Mouse (Mus musculus) adrenal gland, postnatal 25 days (tissue): ENCODE data around the gene Sae1. TPM values are rescaled to one million over a fixed set of nuclear protein-coding genes. Genes with fewer than 3 reads are reported as not detected.
A peak's percentile ranks its signal among the peaks of the same experiment; 100 is the strongest.
"Not testable (repeated sequence)": the region's sequence is repeated elsewhere in the genome, so short reads cannot be mapped to it uniquely, and the experiment has no call there.

Experiments used
- DNase-seq: peaks from one replicate; pipeline ENCODE4 v3.0.0; 2021; ENCODE audit warnings: mixed read lengths
- total RNA-seq: library from RNA; stranded (reverse); gene quantifications from 2 replicates; pipeline ENCODE4 v1.2.3, GENCODE M21; 2021

Gene Sae1
- total RNA-seq, 1 experiment from 2014 or later, result 74.1 TPM

DNA sequence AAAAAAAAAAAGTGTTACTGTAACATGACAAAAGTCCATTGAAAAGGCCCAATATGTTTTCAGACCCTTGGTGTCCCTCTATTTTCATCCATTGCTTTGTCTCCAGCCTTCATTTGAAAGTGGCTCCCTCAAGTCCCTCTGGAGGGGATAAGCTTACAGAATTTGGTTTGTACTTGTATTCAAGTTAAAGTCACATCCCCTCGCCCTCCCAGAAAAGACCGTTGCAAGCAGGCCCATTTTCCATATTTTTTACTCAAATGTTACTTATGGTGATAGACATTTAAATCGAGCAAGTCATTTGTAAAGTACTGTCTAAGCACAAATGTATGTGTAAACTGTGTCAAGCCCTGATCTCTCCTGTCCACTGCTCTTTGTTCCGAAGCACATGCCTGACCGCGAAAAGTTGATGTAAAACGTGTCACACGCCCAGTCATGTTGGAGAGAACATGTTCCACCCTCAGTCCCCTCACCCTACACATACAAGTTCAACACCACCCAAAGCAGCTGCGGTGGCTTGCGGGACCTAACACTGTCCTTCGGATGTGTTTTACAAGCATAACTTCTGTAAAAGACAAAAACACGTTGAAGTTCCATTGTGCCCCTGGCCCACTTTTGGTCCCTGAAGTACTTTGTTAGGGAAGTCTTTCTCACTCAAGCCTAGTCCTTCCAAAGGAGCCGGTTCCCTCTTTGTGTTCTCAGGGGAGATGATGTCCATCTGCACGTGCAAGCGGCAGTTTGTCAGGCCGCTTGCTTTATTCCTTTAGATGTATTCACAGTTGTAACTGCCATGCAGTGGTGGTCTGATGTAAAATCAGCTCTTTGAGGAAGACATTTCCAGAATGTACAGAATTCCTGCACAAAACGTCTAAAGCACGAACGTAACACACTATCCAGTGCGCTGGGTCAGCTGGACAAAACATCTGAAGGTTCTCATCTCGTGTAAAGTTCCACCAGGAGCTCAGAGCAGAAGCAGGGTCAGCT is 15.7 kb upstream of the Sae1 start:
- no peak for DNase-seq

DNA sequence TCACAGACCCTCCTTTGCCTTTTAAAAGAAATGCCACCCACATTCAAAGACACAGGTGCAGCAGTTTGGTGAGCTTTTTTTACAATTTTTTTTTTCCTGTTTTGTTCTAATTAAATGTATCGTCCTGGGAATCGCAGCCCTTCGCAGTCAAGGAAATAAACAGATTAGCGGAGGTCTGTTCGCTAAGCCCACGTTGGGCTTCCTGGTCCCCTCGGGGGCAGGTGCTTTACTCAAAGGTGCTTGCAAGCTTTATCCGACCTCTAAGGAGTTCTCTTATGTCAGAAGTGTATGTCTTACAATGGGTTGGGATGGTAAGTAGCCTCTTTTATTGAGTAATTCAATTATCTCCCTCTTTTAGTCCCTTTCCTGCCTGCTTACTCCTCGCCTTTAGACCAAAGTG is 14.8 kb upstream of the Sae1 start:
- DNase-seq, result no peak

DNA sequence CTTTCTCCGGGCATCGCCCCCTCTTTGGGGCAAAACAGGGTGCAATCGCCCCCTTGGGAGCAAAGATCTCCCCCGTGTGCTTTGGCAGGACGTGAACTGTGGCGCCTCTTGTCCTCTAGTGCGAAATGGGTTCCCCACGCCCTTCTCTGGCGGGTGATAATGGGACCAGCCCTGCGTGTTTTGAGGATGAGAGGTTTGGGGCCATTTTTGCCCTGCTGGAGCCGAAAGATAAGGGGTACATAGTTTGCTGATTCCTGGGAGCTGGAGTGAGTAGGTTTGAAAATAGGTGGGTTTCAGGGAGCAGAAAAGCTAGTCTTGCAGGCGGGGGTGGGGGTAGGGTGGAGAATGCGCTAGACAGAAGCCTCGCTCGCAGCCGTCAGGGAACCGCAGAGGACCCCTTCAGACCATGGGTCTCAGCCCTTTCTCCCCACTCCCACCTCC is 14.4 kb upstream of the Sae1 start:
- peak; percentile 23 for DNase-seq

DNA sequence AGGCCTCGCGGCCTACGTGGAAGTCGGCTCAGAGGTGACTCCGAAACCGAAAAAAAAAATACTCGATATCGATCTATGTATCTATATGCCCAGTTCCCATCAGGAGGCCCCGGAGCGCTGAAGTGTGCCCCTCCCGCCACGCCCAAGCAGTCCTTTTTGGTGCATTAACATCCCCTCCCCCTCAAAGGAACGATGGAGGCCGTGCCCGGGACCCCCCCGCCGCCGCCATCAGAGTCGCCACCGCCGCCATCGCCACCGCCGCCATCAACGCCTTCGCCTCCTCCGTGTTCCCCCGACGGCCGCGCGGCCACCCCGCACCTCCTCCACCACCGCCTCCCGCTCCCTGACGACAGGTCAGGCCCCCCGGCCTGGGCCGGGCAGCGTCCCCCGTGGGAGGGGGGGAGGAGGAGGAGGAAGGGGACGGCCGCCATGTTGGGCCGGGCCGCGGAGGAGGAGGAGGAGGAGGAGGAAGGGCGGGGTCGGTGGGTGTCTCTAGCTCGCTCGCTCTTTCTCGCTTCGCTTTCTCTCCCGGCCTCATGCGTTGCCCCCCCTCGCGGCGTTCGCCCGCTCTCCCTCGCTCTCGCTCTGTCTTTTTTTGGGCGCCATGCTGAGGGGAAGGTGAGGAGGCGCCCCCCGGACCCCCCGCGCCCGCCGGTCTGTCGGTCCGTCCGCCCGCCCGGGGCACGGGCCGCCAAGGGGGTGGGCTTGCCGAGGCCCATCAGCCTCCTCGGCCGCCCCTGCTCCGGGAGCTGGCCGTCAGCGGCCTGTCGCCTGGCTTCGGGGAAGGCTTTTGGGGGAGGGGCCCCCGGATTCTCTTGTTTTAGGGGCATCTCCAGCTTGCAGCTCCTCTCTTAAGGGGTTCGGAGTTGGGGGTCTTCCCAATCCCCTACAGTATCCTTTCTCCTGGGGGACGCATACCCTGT is 13.3 kb upstream of the Sae1 start, which contains the start of gene Zc3h4:
Gene Zc3h4, plus strand, starts transcription at position 222 of the 923 bp plus-strand sequence.
- peak; percentile 90 for DNase-seq

DNA sequence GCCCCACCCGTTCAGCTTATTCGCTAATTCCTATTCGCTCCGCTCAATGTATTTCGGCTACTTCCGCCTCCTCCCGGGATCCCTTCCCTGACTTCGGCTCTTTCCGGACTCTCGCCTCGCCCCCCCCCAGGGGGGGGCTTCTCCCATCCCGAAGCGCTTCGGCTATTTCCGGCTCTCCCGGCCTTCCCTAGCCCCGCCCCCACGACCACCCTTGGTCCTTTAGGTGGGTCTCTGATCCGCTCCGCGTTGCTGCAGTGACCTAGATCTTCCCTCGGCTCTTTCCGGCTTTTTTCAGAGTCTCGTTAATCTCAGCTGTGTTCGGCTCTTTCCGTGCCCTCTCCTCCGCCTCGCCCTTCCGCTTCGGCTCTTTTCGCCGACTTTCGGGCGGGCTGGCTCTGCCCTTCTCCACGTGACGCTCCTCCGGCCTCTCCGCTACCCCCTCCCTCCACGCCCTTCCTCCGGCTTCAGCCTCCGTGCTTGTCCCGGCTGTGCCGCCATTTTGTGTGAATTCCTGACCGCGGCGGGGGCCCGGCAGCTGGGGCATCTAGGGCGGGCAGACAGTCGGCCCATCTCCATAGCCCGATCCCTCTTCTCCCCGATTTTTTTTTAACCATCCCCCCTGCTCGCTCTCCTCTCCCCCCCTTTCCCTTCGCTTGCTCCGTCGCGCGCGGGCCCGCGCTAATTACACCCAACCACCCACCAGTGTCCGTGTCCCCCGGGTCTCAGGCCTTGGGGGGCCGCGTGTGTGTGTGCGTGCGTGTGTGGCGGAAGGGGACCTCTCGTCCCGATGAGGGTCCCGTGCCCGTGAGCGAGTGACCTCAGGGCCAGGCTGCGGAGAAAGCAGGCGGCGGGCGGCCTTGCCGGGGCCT is 12.4 kb upstream of the Sae1 start:
- DNase-seq, result peak; percentile 97

DNA sequence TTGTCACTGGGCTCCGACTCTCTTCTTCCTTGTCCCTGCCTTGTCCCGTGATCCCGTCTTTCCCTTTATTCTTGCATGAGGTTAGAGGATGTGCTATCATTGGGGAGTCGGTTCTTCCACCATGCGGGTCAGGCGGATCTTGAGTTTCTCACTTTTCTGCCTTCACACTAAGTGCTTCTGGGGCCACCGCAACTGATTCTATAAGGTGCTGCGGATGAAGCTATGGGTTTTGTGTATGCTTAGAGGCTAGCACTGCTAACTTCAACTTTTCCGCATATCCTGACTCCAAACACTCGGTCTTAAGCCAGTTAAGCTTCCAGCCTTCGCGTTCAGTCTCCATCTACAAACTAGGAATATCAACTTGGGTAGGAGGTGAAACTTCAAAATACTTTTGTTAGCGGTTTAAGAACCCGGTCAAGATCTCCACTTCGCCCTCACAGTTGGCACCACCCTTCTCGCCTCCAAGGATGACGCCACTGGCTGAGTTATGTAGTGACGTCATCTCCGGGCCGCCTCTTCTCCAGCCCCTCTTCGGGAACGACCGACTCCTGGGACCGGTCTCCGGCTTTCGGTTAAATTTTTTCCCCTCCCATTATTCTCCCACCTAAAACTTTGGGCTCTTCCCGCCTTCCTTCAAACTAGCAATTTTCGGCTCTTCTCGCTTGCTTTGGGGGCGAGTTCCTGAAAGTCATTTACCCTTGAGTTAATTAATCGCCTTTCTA is 11.7 kb upstream of the Sae1 start:
- DNase-seq, result peak; percentile 86

DNA sequence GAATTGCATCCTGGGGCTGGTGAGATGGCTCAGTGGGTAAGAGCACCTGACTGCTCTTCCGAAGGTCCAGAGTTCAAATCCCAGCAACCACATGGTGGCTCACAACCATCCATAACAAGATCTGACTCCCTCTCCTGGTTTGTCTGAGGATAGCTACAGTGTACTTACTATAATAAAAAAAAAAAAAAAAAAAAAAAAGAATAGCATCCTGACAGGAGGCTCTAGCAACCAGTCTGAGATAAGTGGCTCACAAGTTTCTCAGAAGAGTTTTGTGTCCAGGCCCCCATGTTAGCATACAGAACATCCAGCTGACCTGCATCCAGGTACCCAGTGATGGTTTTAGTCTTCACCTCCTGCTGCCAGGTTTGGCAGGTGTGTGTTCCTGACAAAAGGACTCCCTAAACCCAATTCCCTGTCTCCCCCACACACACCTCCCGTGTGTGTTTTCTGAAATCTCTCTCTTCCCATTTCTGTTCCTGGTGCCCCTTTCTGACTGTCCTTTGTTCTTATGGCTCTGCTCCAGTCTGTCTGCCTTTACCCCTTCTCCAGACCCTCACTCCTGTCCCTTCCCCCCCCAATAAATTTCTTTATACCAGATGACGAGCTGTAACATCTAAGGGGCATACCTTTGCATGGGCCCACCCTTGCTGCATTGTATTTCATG is 10.9 kb upstream of the Sae1 start:
- DNase-seq, result no peak

DNA sequence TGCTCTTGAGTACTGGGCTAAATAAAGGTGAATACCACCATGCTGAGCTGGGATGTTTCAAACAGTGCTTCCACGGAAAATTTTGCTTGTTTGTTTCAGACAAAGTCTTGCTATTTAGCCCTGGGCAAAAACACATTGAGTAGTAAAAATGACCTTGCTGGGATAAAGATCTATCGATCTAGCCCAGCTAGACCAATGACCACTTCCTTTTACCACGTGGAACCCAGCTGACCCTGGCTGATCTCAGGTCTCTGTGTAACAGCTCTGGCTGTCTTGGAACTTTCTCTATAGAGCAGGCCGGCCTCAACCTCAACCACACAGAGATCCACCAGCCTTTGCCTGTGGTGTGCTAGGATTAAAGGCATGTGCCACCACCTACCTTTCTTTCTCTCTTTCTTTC is 9.9 kb upstream of the Sae1 start:
- no peak for DNase-seq

DNA sequence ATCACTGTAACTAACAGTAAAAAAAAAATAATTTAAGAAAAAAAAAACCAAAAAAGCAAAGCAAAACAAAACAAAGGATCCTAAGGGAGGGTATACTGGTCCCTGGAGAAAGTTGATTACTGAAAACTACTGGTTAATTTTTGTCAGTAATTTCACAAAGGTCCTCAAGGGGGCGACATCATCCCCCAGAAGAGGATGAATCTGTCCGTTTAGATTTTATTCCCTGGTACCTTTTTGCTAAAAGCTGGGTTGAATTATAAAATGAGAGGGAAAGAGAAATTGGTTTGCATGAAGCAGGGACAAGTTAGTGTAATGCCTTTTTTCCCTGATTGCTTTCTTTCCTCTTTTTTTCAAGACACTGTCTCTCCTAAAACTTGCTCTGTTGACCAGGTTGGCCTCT is 8.3 kb upstream of the Sae1 start:
- peak; percentile 12 for DNase-seq

DNA sequence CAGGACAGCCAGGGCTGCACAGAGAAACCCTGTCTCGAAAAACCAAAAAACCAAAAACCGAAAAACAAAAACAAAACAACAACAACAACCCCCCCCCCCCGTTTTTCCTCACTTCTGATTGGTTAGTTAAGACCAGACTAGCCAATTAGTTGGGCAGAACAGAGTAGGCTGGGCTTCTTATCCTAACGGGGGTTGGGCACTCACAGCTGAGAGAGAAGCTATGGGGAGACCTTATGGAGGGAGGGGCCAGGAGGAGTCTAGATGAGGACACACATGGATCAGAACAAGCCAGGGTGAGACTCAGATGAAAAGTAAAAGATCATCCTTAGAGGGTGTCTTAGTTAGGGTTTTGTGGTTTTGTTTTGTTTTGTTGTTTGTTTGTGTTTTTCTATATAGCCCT is 5.3 kb upstream of the Sae1 start:
- DNase-seq, result no peak

DNA sequence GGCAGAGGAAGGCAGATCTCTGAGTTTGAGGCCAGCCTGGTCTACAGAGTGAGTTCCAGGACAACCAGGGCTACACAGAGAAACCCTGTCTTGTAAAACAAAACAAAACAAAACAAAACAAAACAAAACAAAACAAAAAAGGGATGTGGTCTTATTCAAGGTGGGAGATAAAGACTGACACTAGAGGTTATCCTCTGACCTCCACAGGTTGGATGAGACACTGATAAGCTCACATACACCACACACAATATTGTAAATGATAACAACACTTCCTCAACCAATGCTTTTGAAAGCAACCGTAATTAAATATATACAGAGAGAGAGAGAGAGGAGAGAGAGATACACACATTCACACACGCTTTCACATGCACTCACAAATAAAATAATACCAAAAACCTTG is 2.3 kb upstream of the Sae1 start:
- DNase-seq, result not testable (repeated sequence)

DNA sequence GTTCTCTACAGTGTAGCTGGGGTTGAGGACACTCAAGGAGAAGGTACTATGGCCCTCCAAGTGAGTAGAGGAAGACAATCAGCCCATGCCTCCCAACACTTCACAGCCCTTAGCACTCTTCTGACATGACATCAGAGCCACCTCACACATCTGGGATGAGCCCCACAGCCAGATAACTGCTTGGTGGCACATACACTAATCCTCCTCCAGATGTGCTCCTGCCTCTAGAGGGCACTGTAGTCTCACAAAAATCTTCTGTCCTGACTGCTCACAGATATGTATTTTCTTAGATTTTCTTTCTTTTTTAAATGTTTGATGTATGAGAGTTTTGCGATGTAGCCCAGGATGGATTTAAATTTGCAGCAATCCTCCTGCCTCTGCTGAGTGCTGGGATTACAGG is 11.1 kb downstream of the Sae1 start:
- DNase-seq, result peak; percentile 16

DNA sequence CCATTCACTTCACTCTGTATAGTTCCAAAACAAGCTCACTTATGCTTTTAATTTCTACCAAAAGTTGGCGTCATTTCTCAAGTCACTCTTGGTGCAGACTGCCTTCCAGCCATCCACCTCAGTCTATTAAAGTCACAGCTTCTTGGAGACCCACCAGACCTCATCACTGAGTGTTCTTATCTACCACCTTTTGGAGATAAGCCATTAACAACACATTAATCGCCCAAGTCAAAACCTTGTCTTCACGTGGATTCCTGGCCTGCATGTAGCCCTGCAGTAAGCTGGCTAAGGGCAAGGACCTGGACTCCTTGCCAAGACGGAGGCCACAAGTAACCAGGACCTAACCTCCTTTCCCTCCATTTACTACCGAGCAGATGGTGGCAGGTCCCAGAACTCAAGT is 12.6 kb downstream of the Sae1 start:
- no peak for DNase-seq

DNA sequence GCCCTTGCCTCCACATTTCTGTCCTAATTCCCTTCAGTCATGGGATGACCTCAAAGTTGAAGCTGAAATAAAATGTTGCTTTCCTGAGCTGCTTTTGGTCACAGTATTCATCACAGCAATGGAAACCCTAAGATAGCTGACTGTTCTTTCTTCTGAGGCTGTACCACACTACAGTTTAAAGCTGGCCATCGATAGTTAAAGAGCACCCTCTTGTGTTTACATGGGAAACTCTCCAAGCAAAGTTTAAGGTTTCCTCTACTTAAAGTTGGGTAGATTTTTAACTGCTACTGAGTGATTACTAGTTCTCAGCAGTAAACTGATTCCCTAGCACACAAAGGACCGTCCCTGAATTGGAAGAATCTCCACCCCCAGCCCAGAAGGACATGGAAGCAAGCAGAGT is 13.9 kb downstream of the Sae1 start:
- DNase-seq, result no peak

DNA sequence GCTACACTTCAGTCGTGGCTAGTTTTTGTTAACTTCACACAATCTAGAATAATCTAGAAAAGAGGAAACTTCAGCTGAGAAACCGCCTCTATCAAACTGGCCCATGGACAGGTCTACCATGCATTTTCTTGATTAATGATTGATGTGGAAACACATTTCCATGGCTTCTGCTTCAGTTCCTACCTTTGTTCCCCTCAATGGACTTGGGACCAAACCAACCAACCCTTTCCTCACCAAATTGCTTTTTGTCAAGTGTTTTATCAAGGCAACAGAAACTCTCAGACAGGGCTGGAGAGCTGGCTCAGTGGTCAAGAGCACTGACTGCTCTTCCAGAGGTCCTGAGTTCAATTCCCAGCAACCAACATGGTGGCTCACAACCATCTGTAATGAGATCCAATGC is 17.0 kb downstream of the Sae1 start:
- no peak for DNase-seq

DNA sequence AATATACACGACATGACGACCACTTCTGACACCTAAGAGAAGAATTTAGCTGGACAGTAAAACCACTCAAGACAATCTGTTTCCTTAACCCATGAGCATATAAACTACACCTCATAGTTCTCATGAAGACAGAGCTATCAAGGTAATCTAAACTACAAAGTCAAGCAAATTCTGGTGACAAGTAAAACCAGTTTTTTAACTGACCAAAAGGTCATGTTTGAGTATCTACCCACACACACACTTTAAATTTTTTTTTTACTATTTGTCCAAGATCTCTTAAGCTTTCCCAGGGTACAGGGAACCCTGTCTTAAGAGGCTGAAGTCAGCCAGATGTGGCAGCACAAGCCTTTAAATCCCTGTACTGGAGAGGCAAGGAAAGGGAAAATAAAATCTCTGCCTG is 18.8 kb downstream of the Sae1 start:
- no peak for DNase-seq

DNA sequence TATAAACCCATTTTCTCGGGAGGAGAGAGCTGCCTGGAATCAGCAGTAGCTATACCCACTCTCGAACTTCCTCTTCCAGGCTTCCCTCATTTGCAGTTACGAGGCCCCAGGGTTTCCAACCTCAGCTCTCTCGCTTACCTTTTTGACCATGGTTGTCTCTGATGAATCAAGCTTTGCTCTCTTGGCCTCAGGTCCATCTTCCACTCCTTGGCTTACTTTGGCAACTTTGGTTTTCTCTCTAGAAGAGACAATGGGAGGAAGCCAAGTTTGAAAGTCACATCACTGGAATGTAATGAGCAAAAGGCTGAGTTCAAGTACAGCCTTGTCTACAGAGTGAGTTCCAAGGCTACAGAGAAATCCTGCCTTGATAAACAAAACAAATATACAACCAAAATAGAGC is 20.9 kb downstream of the Sae1 start:
- no peak for DNase-seq

DNA sequence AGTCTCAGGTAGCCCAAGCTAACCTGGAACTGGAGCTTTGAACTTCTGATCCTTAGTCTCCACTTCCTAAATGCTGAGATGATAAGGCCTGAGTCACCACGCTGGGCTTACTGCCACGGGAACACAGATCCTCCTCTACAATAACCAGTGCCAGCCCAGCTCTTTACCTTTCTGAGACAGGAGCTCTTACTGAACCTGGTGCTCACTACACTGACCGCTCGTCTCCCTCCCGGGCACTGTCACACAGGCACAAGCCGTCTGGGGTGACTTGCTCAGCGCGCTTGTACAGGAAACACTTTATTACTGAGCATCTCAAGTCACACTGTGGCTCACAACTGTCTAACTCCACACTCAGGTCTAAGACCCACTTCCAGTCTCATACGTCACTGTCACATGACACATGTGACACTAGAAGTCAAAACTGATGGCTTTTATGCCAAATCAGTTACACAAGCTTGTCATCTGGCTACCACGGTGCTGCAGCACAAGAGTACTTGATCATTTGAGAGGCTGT is 21.4 kb downstream of the Sae1 start:
- DNase-seq, result peak; percentile 56

DNA sequence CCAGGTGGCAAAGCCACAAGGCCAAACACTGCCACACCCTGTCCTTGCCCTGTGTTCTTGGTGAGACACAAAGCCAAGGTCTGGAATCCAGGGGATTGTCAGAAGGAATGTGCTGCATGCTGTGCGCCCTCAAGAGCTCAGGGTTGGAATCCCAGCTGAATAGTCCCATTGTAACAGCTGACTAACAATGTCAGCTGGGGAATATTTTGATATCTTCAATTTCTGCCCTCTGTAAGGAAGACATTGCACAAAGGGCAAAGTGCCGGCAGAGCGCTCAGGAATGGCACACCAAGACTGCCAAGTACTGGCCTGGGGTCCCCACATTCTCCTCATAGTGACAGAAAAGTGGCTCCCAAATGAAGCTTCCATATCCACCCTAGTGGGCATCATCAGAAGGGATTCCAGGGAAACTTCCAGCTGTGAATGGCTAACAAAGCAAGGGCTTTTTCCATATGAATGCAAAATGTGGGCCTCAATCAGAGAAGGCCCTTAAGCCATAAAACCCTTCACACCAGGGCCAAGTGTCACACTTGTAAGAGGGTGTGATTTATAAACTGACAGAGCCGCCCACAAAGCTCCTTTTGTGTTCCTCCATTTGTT is 22.6 kb downstream of the Sae1 start:
- peak; percentile 15 for DNase-seq

DNA sequence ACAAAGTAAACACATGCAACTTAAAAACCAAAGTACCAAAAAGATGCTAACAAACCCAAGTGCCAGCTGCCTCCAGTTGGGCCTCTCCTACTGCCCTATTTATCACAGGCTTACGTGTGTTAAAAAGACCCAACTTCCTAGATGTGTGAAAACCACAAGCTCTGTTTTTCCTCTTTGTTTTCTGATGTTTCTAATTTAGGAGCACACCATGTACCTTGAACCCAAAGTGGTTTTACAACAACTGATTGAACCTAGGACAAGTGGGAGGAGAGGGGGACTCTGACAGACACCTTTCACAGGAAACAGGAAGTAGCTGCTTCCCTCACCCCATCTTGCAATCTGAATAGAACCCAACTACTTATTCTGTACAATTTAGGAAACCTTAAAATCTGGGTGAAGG is 23.3 kb downstream of the Sae1 start:
- DNase-seq, result no peak
